Mouse (Mus musculus) frontal cortex, adult 2 months (tissue): ENCODE data around the gene Fgf7. TPM values are rescaled to one million over a fixed set of nuclear protein-coding genes. Genes with fewer than 3 reads are reported as not detected.

Experiments
- DNase-seq, 2 experiments: peaks; one replicate each; pipeline ENCODE4 v3.0.0; 2022; ENCODE audit warnings: low spot score in 1 of 2; ENCODE audit errors: extremely low spot score in 1 of 2
- polyA plus RNA-seq: library from polyadenylated mRNA; depleted of rRNA; stranded (reverse); fragments of >200 nt; gene quantifications from 2 replicates; pipeline ENCODE4 v1.2.3, GENCODE M21; 2012; rRNA removed

Gene Fgf7
- polyA plus RNA-seq, 1 experiment, result 1.9 TPM

GRCm38 (mm10) chr2:126060595-126060994 lies 26.1 kb downstream of the Fgf7 start:
- no peak for DNase-seq

DNA sequence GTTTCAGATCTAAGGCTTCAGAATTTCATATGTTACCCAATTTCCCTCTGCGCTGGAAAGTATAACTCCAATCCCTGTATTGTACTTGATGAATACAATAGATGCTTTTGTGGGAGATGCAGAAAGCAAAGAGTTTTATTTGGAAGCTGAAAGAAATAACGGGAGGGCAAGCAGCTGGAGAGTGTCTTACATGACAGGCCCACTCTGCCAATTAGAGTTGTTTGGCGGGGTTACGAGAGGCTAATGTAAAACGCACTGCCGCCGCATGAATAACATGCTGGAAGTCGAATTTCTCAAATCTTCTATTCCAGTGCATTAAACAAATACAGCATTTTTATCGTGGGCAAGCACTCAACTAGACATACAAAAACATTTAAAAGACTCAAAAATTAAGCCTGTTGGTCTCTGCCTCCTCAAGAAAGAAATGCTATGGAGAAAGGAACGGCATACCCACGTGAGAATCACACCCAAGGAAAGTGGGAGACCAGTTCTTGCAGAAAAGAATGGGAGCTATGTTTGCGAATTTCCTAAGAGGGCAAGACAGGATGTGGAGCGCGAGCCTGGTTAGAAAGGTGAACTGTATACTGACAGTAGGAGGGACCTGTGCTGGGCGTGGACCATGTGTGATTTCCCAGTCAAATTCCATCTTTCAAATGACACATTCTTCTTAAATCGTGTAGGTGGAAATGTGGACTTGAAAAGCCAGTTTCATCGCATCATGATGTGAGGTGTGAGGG lies 26.7 kb downstream of the Fgf7 start:
- DNase-seq, result peak in 1 of 2 experiments; percentile 9

GRCm38 (mm10) chr2:126062876-126063275 lies 28.4 kb downstream of the Fgf7 start:
- no peak for DNase-seq

DNA sequence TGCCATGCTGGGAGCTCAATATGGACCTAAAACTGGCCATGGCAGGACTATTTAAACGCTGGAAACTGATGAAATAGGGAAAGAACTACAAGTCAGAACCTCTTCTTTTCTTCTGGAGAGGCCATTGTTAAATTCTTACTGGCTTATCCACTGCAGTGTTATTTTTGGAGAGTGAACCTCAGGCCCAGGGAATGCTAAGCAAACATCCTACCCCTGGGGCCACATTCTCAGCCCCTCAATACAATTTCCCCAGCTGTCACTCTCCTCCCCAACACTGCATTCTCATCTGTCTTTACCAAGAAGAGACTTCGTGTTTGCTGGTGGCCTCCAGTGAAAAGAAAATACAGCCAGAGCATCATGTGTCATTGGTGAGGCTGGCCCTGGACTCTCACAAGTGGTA lies 30.4 kb downstream of the Fgf7 start:
- no peak for DNase-seq

DNA sequence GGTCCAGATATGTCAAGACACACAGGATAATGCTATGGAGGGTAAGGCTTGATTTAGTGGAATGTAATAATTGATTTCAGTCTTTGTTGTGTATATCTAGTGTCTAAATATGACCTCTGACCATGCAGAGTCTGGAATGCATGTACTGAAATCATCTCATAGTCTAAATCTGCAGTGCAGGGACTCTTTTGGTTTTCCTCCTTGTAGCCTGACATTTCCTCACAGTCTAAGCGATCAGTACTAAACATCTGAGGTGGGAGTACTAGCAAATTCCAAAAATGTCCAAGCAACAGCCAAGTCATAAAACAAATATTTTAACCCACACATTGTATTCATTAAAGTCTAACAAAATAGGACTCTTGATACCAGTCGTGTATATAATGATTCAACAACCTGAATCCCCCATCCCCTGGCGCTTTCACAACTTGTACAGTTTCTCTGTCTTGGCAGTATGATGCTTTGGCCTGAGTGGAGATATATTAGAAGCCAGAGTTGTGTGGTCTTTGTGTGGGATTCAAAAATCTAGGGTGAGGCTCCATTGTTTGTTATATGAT lies 30.9 kb downstream of the Fgf7 start:
- DNase-seq, result no peak

- DNase-seq, result no peak
Observed at GRCm38 (mm10) chr2:126069740-126070139, 35.3 kb downstream of the Fgf7 start.

DNA sequence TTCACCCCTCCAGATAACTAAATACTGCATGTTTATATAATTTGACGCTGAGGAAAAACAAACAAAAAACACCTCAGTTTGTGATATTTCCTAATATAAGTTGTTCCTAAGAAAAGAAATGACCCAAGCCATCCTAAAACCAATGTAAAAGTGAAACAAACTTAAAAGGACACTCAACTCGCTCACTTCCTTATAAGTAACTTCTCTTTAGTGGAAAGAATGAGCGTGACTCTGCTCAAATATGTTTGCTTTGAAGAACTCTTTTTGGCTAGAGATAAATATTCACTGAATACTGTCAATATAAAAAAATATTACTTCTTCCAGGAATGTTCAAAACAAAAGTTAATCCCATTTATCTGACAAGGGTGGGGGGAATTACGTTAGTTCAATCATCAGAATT lies 39.3 kb downstream of the Fgf7 start:
- no peak for DNase-seq

- no peak for DNase-seq
Observed at GRCm38 (mm10) chr2:126076506-126076905, 42.0 kb downstream of the Fgf7 start.

- DNase-seq, result no peak
Observed at GRCm38 (mm10) chr2:126079086-126079485, 44.6 kb downstream of the Fgf7 start.

DNA sequence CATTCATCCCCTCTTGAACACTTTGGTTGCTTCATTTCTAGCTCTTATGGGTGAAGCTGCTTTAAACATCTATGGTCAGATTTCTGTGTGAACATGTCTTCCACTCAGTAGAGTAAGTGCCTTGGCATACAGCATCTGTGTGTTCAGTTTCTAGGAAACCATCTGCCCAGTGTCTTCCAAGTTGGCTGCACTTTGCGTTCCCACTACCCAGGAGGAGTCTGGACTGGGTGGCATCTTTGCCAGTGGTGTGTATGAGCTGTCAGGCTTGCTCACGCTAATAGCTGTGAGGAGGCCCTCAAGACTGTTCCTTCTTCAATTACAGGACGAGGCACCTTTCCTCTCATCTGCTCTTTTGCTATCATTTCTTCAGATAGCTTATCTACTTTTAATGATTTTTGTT lies 49.9 kb downstream of the Fgf7 start:
- no peak for DNase-seq

- no peak for DNase-seq
Observed at GRCm38 (mm10) chr2:126086187-126086586, 51.7 kb downstream of the Fgf7 start.

DNA sequence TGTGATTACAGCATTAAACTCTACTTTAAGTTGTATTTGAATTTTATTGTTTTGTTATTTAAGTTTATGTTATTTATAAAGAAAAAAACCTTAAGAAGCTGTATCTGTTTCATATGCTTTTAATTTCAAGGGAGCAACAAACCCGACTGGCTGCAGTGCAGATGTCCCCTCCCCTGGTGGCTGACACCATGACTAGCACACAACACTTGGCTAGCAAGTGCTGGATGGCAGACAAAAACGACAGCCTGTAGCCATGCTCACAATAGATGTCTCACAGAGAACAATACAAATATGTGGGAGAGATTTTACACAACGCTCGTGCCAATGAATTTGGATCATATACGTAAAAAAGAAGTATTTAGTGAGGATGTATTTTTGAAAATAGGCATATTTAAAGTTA lies 56.0 kb downstream of the Fgf7 start:
- DNase-seq, result no peak

- DNase-seq, result no peak
Observed at GRCm38 (mm10) chr2:126094616-126095015, 60.2 kb downstream of the Fgf7 start.

Other genes starting within 250 kb of the Fgf7 start
- gene Galk2, start 175.5 kb upstream of the Fgf7 start, polyA plus RNA-seq, result 21.8 and 22.8 TPM in 2 replicates
- gene Cops2, start 175.5 kb upstream of the Fgf7 start, polyA plus RNA-seq, result 88.0 and 106 TPM in 2 replicates
- 0.04 TPM in 1 of 2 replicates, not detected in the other for gene Fam227b, start 117.3 kb downstream of the Fgf7 start, polyA plus RNA-seq
- 12.0 and 14.2 TPM in 2 replicates for gene Dtwd1, start 117.5 kb downstream of the Fgf7 start, polyA plus RNA-seq
- gene Gm17555, start 180.4 kb downstream of the Fgf7 start, polyA plus RNA-seq, result not detected in 2 replicates